In the genomic region with DNA sequence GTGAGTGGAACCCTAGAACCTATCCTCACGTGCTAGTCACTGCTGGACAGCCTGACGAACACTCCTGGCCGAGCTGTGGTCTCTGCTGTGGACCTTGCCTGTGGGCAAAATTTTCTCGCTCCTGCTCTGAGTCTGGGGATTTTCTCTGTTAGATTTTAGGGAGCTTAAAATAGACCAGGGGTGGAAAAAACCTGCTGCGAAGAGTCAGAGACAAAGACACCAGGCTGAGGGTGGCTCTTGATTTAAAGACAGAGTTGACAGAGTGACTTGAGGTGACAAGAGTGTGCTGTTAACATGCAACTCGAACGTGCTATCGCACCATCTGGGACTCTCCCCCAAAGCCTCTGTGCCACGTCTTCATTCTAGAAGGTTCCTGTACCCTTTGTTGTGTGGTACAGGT, we compare ENCODE assay signal across 46 mouse cellular contexts. TPM values are rescaled to one million over a fixed set of nuclear protein-coding genes. Genes with fewer than 3 reads are reported as not detected.
"Had no signal": no experiment of that assay in that cellular context is flagged by ENCODE, and none has a peak within 500 bp of the region (broad histone marks: within the 10 kb centered on the region; RNA-seq: fewer than 3 reads in every experiment).

No protein-coding gene starts in this region.

- H3K4me2 ChIP-seq: limb, embryonic 12.5 days; limb, embryonic 13.5 days; limb, embryonic 15.5 days; liver, embryonic 11.5 days; liver, embryonic 12.5 days; liver, embryonic 13.5 days; liver, embryonic 15.5 days; lung, embryonic 14.5 days; lung, embryonic 15.5 days; midbrain, embryonic 11.5 days; midbrain, embryonic 12.5 days; midbrain, embryonic 13.5 days; midbrain, embryonic 15.5 days; neural tube, embryonic 12.5 days; neural tube, embryonic 13.5 days had no signal

- H3K27me3 ChIP-seq: limb, embryonic 12.5 days; limb, embryonic 13.5 days; limb, embryonic 15.5 days; liver, embryonic 13.5 days; liver, embryonic 15.5 days; lung, embryonic 15.5 days; midbrain, embryonic 12.5 days; midbrain, embryonic 13.5 days; midbrain, embryonic 15.5 days; neural tube, embryonic 12.5 days; neural tube, embryonic 13.5 days had no signal

- DNase-seq: left cerebral cortex, postnatal 4 days; liver; liver, embryonic 13.5 days; liver, postnatal 0 days; lung, adult 18-20 months; lung, adult 2 months; lung, embryonic 14.5 days; lung, postnatal 10 days; lung, postnatal 14 days; lung, postnatal 36 days; lung, postnatal 4 days; midbrain, embryonic 14.5 days had no signal

- H3K36me3 ChIP-seq: limb, embryonic 10.5 days; limb, embryonic 12.5 days; limb, embryonic 13.5 days; limb, embryonic 15.5 days; liver, embryonic 12.5 days; liver, embryonic 13.5 days; liver, embryonic 15.5 days; lung, embryonic 15.5 days; midbrain, embryonic 10.5 days; midbrain, embryonic 12.5 days; midbrain, embryonic 13.5 days; midbrain, embryonic 15.5 days; neural tube, embryonic 12.5 days; neural tube, embryonic 13.5 days had no signal

- H3K9ac ChIP-seq: limb, embryonic 12.5 days; limb, embryonic 13.5 days; limb, embryonic 15.5 days; liver, embryonic 12.5 days; liver, embryonic 13.5 days; liver, embryonic 14.5 days; liver, embryonic 15.5 days; liver, postnatal 0 days; lung, embryonic 14.5 days; lung, embryonic 15.5 days; midbrain, embryonic 12.5 days; midbrain, embryonic 13.5 days; midbrain, embryonic 15.5 days; neural tube, embryonic 12.5 days; neural tube, embryonic 13.5 days had no signal

- H3K9me3 ChIP-seq: limb, embryonic 10.5 days; limb, embryonic 12.5 days; limb, embryonic 13.5 days; limb, embryonic 15.5 days; liver, embryonic 12.5 days; liver, embryonic 13.5 days; liver, embryonic 15.5 days; lung, embryonic 15.5 days; megakaryocyte, embryonic 14.5 days; midbrain, embryonic 10.5 days; midbrain, embryonic 12.5 days; midbrain, embryonic 13.5 days; midbrain, embryonic 15.5 days; neural tube, embryonic 12.5 days; neural tube, embryonic 13.5 days had no signal

- H3K4me1 ChIP-seq: limb, embryonic 12.5 days; limb, embryonic 13.5 days; limb, embryonic 15.5 days; liver, embryonic 12.5 days; liver, embryonic 13.5 days; liver, embryonic 15.5 days; lung, embryonic 15.5 days; megakaryocyte, embryonic 14.5 days; midbrain, embryonic 12.5 days; midbrain, embryonic 13.5 days; midbrain, embryonic 15.5 days; neural tube, embryonic 12.5 days; neural tube, embryonic 13.5 days had no signal

- H3K27ac ChIP-seq: limb, embryonic 10.5 days; limb, embryonic 12.5 days; limb, embryonic 13.5 days; limb, embryonic 15.5 days; liver, embryonic 12.5 days; liver, embryonic 13.5 days; liver, embryonic 14.5 days; liver, embryonic 15.5 days; lung, embryonic 15.5 days; macrophage; midbrain, embryonic 10.5 days; midbrain, embryonic 12.5 days; midbrain, embryonic 13.5 days; midbrain, embryonic 15.5 days; neural tube, embryonic 12.5 days; neural tube, embryonic 13.5 days had no signal

- H3K4me3 ChIP-seq: limb, embryonic 10.5 days; limb, embryonic 12.5 days; limb, embryonic 13.5 days; limb, embryonic 15.5 days; liver, embryonic 12.5 days; liver, embryonic 13.5 days; liver, embryonic 15.5 days; lung, embryonic 15.5 days; megakaryocyte, embryonic 14.5 days; midbrain, embryonic 10.5 days; midbrain, embryonic 12.5 days; midbrain, embryonic 13.5 days; midbrain, embryonic 15.5 days; myocyte; neural tube, embryonic 12.5 days; neural tube, embryonic 13.5 days had no signal

- ATAC-seq: liver, embryonic 12.5 days; liver, postnatal 0 days; lung, postnatal 0 days; midbrain, embryonic 13.5 days; midbrain, embryonic 15.5 days; midbrain, embryonic 16.5 days had no signal

RNA-seq across cellular contexts. Expression of gene Kcnt1, which starts 35.4 kb away (rescaled TPM):
- total RNA-seq: megakaryocyte progenitor cell, adult 5-6 weeks; megakaryocyte, adult 5-6 weeks; megakaryocyte-erythroid progenitor cell, adult 5-6 weeks; monocyte, adult 5-6 weeks had no signal
- polyA plus RNA-seq: liver, embryonic 15.5 days; liver, embryonic 16.5 days; macrophage; myocyte had no signal

RNA-seq across cellular contexts. Expression of gene Sohlh1, which starts 51.9 kb away (rescaled TPM):
- total RNA-seq: left cerebral cortex, postnatal 14 days; left cerebral cortex, postnatal 25 days; left cerebral cortex, postnatal 36 days; left cerebral cortex, postnatal 4 days; liver, adult 2 months; megakaryocyte progenitor cell, adult 5-6 weeks; megakaryocyte, adult 5-6 weeks; megakaryocyte-erythroid progenitor cell, adult 5-6 weeks; midbrain, postnatal 0 days; monocyte, adult 5-6 weeks had no signal
- polyA plus RNA-seq: limb, embryonic 10.5 days; limb, embryonic 11.5 days; limb, embryonic 15.5 days; liver, adult 2 months; liver, embryonic 11.5 days; liver, embryonic 12.5 days; liver, embryonic 13.5 days; liver, embryonic 14.5 days; liver, embryonic 15.5 days; liver, embryonic 16.5 days; liver, postnatal 0 days; lung, adult 2 months; lung, embryonic 14.5 days; lung, embryonic 15.5 days; lung, embryonic 16.5 days; lung, postnatal 0 days; macrophage; midbrain, embryonic 10.5 days; midbrain, embryonic 11.5 days; midbrain, embryonic 12.5 days; midbrain, embryonic 13.5 days; midbrain, embryonic 14.5 days; midbrain, embryonic 15.5 days; midbrain, embryonic 16.5 days; midbrain, postnatal 0 days; myocyte; neural tube, embryonic 11.5 days; neural tube, embryonic 12.5 days; neural tube, embryonic 13.5 days had no signal
